Mouse (Mus musculus): ENCODE results near the gene Napepld.
"Not testable (repeated sequence)": the region's sequence is repeated elsewhere in the genome, so short reads cannot be mapped to it uniquely, and the experiment has no call there.

The Napepld gene

GRCm38 (mm10) chr5:21701351-21702008 lies at the start of gene Napepld:
Gene Napepld, minus strand, starts transcription at chr5:21701396.
- DNase-seq (ENCODE audit: low read depth, low spot score): peak; percentile 99

DNA sequence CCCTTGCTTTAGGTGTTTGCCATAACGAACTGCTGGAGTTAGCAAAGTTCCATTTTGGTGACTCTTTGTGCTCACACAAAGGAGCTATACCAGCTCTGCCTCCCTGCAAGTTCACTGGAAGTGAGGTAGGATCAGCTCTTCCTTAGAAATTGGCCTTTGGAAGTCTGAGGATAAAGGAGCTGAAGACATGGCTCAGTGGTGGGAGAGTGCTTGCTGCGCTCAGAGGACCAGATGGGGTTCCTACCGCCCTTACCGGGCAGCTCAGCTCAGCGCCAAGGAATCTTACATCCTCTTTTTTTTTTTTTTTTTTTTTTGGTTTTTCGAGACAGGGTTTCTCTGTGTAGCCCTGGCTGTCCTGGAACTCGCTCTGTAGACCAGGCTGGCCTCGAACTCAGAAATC lies 44.8 kb upstream of the Napepld start:
- no peak for DNase-seq (ENCODE audit: low read depth, low spot score)

GRCm38 (mm10) chr5:21744651-21745050 lies 43.5 kb upstream of the Napepld start:
- DNase-seq (ENCODE audit: low read depth, low spot score): no peak

GRCm38 (mm10) chr5:21743606-21744005 lies 42.4 kb upstream of the Napepld start:
- DNase-seq (ENCODE audit: low read depth, low spot score): no peak

GRCm38 (mm10) chr5:21739881-21740280 lies 38.7 kb upstream of the Napepld start:
- no peak for DNase-seq (ENCODE audit: low read depth, low spot score)

GRCm38 (mm10) chr5:21739120-21739519 lies 37.9 kb upstream of the Napepld start:
- no peak for DNase-seq (ENCODE audit: low read depth, low spot score)

DNA sequence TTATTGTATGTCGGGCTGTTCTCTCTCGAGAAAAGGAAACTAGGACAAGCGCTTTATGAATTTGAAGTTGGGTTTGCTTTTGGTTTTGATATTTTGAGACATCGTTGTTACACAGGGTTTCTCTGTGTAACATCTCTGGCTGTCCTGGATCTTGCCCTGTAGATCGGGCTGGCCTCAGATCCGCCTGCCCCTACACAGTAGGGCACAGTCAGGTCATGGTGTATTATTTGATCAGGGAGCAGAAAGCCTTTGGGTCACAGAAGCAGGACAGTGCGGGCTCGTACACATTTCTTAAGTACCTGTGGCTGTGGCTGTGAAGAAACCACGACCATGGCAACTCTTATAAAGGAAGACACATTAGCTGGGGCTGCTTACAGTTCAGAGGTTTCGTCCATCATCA lies 36.4 kb upstream of the Napepld start:
- DNase-seq (ENCODE audit: low read depth, low spot score): peak; percentile 12

GRCm38 (mm10) chr5:21736956-21737585 lies 35.9 kb upstream of the Napepld start, which contains the start of gene Pmpcb:
Gene Pmpcb, plus strand, starts transcription at chr5:21737141.
- DNase-seq (ENCODE audit: low read depth, low spot score): peak; percentile 91

DNA sequence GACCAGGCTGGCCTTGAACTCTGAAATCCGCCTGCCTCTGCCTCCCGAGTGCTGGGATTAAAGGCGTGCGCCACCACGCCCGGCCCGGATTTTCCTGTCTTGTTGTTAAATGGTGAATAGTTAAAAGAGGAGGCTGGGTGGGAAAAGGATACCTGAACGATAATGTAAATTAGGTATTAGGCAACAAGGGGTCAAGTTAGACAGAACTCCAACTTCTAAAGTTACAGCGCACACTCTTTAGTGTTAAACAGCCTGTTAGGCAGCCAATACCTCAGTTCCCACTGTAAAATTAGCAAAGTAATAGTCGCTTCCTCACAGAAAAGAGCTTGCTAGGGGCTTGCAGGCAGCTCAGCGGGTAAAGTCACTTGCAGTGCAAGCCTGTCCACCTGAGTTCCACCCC lies 34.9 kb upstream of the Napepld start:
- DNase-seq (ENCODE audit: low read depth, low spot score): no peak

DNA sequence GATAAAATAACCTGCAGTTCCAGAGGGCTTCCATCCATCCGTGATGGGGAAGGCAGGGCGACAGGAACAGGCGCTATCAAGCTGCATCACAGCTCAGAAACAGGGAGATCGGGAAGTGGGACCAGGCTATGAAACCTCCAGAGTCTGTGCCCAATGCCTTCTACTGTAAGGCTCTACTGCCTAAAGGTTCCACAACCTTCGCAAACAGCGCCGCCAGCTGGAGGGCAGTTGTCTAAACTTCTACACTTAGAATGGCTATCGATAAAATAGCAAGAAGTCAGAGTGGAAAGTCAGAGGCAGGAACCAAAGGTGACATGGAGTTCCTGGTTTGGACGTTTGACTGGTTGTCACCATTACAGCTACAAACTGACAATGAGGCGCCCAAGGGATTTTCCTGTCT lies 34.4 kb upstream of the Napepld start:
- DNase-seq (ENCODE audit: low read depth, low spot score): peak; percentile 82

DNA sequence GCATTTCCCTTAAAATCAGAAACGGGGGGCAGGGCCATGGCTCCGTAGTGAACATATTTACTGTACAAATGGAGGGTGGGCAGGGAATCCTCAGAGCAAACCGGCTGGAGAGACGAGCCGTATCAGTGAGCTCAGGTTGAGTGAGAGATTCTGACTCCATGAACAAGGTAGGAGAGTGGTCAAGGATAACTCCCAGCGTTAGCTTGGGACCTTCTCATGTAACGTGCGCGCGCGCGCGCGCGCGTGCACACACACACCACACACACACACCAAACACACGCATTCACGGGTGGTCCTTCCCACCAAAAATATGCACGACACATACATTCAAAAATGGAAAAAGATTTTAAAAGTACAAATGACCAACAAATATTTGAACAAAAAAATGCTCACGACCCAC lies 33.9 kb upstream of the Napepld start:
- peak; percentile 41 for DNase-seq (ENCODE audit: low read depth, low spot score)

DNA sequence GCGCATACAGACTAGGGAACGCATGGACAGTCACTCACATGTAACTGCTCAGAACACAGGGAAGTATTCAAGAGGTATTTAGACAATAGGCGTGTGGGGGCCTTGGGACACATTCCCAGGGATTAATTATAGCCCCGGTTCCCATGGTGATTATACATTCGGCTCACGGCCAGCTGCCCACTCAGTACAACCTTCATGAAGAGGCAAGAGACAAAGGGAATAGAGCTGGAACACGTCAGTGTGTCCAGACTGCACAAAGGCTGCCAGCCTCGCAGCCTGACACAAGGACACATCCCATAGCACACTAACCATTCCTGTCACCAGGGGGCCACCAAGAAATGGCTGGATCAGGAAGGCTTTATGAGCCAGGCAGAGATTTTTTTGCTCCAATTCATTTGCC lies 31.7 kb upstream of the Napepld start:
- no peak for DNase-seq (ENCODE audit: low read depth, low spot score)

DNA sequence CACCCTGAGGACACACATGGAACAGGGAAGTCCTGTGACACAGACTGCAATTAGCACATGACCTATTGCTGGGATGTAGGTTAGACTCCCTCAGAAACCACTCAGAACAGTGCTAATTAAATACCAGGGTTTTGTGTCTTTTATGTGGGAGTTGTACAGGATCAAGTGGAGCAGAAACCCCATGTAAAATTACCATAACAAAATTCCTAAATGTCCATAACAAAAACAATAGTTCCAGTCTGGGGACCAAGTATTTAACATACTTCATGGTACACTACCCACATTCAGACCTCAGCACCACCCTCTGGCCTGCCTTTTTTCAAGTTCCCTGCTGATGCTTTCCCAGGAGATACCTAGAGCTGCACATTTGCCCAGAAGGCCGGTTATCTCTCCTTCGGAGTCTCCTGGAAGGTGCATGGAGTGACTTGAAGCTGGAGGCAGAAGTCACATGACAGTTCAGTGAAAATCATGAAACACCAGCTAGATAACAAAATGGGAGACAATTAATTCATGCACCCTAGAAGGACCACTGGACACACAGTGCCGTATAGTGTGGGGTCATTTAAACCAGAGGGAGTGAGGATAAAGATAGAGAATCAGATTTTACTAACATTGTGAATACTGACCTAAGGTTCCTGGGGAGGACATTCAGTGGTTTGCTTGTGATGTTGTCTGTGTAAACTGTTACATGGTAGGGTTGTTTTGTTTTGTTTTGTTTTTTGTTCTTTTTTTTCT lies 31.1 kb upstream of the Napepld start:
- no peak for DNase-seq (ENCODE audit: low read depth, low spot score)

DNA sequence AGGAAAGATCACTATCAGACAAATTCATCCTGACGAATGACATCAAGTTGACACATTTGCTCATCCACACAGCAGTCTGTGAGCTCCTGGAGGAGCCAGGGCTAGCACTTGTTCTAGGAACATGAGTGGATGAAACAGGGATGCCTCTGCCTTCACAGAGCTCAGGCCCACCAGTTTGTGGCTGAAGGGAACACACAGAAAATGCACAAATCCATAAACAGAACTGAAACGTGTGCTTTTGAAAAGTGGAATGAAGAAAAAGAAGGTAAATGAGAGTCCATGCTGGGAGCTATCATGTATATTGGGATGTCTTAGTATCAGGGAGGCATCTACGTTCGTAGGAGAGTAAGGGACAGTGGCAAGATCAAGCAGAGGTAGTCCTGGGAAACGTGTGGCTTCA lies 27.9 kb upstream of the Napepld start:
- DNase-seq (ENCODE audit: low read depth, low spot score): no peak

DNA sequence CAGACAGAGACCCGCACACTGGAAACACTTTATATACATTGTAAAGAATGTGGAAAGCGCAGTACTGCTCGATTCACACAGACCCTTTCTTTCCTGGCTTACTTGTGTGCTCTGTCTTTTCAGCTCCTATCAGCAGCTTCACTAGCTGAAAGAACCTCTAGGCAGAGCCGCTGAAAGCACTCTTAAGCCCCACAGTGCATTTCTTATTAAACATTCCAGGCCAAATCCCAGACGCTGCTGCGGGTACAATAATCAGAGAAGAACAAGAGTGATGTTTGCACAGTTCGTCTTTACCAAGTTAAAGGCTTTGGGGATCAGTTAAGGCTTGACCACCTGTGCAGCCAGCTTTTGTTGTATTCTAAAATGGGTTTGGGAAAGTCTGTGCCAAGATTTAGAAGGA lies 23.7 kb upstream of the Napepld start:
- no peak for DNase-seq (ENCODE audit: low read depth, low spot score)

DNA sequence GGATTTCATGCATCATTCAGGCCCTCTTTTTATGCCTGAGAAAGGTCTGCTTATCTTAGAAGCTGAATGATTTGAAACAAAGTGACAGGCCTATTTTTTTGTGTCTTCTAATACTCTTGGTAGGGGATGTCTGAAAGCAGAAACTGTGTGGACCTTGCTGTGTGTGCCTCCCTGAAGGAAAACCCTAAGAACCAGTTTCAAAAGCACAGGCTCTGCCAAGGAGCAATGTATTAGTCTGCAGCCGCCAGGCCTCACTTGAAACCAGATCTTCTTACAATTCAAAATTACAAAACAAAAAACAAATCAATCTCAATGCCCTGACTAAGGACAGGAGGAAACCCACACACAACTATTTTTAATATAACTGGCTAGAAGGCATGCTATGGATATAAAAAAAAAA lies 23.2 kb upstream of the Napepld start:
- DNase-seq (ENCODE audit: low read depth, low spot score): no peak

GRCm38 (mm10) chr5:21719209-21719608 lies 18.0 kb upstream of the Napepld start:
- no peak for DNase-seq (ENCODE audit: low read depth, low spot score)

DNA sequence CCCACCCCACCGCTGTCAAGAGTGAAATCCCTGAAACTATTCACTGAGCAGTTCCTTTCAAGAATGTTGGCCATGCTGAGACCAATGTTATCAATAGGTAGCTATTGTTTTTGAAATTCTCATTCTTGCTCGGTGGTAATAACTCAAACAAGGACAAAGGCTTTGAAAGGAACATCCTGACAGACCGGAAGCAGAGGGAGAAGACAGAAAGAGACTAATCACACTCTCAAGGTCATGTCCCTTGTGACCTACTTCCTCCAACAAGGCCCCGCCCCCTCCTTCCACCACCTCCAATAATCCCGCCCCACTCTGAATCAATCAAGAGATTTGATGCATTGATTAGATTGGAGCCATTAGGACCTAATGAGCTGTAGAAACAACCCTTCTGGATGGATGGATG lies 17.4 kb upstream of the Napepld start:
- no peak for DNase-seq (ENCODE audit: low read depth, low spot score)

DNA sequence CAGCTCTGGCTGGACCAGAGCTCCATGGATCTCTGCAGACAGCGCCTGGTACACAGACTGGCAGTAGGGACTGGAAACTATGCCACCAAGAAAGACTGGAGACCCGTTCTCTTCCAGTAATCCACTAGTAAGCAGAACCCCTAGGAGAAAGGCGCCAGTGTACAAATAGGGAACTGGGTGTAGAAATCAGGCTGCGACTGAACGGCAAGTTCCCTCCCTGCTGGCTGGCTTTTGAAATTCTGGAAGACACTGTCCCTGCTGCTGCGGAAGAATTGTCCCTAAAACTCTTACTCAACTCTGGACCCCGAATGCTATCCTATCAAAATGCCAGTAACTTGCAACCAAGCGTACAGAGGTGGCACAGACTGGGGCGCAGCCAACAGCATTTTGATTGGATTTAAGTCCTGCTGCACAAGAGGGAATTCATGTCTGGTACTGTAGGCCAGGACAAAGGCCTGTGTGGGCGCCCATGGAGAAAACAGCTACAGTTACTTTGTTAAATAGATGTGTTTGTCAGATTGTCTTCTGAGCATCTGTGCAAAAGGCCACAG lies 16.0 kb upstream of the Napepld start:
- no peak for DNase-seq (ENCODE audit: low read depth, low spot score)

- DNase-seq (ENCODE audit: low read depth, low spot score): no peak
These were observed 13.3 kb upstream of the Napepld start for GRCm38 (mm10) chr5:21714447-21714846.

DNA sequence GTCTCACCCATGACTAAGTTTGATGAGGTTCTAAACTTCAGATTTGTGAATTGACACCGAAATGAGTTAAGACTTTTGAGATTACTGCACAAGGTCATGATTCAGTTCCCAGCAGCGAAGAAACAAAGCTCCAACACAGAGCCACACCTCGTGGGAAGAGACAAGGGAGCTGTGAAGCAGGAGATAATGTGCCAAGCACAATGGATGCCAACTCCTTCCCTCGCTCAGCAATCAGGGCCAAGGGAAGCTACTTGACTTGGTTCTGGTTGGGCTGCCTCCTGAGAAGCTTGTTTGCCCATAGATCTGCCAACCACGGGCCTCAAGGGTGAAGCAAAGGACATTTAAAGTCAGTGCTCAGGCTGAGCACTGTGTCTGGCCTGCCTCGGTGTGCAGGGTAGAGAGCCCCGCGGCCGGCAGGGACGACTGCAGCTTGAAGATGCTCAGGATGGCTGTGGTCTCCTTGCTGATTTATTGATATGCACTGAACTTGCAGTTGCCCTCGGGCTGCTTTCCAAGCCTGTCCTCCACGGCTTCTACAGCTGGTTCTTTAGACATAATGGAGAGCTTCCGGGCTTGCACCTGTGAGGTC lies 11.0 kb upstream of the Napepld start:
- DNase-seq (ENCODE audit: low read depth, low spot score): no peak

DNA sequence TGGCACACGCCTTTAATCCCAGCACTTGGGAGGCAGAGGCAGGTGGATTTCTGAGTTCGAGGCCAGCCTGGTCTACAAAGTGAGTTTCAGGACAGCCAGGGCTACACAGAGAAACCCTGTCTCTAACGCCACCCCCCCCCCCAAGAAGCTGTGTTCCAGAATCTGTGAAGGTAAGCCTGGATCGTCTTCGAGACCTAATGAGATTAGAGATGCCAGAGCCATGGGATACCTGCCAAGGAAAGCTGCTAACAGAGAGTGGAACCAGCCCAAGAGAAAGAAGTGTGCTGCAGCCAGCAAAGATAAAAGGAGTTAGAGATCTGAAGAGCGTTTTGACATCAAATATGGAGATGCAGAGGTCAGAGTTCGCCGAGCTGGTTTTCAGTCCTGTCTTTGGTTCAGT lies 6.8 kb upstream of the Napepld start:
- DNase-seq (ENCODE audit: low read depth, low spot score): not testable (repeated sequence)

Measured in CD4-positive helper T cell, adult 2 months (primary cell).